Mouse (Mus musculus): Measurements from ENCODE around the gene Nt5c2.

GRCm38 (mm10) chr19:46928136-46928535, 86.8 kb downstream of the Nt5c2 start:
- no peak for TF ChIP-seq GATA1 (IDR thresholded peaks at IDR 0.05; ENCODE audit: borderline replicate concordance, low read length)
- no peak for TF ChIP-seq FLI1 (IDR thresholded peaks at IDR 0.05; ENCODE audit: low read length)
